Mouse (Mus musculus): ENCODE data around the gene Apbb1ip.

DNA sequence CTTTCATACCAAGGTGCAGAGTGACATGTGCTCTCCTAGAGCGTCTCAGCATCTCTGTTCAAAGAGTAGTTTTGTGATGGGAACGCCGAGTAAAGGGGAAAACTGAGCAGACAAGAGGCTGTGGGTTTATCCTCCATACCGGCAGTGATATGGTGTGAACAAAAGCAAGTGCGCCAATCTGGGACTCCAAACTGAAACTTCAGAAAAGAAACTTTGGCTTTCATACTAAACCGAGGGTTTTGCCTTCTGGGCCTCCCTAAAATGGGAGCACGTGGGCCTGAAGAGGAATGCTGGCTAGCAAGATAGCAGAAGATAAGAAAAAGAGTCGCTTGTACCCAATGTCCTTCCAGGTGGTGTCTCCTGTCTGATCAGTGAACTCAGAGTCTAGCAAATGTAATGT is 1.3 kb downstream of the Apbb1ip start:
- TF ChIP-seq CTCF (IDR thresholded peaks at IDR 0.05; ENCODE audit: extremely low read depth, insufficient read length, insufficient replicate concordance, low read depth, low read length), result no peak
- TF ChIP-seq POLR2A (IDR thresholded peaks at IDR 0.05; ENCODE audit: low read depth, low read length), result no peak

Data from small intestine, adult 2 months (tissue).